Mouse (Mus musculus) midbrain, embryonic 16.5 days (tissue): ENCODE results near the gene Elk3. TPM values are rescaled to one million over a fixed set of nuclear protein-coding genes. Genes with fewer than 3 reads are reported as not detected.
A peak's percentile ranks its signal among the peaks of the same experiment; 100 is the strongest.

Source experiments
- ATAC-seq: fragments of 200-750 bp; cut with Nextera tagmentation; 2 replicates; pipeline ENCODE4 v1.8.0; 2017; ENCODE audit warnings: moderate TSS enrichment
- H3K27ac ChIP-seq: fragments of 300-500 bp; sonication (generic); 2 replicates; pipeline ENCODE4 v1.5.1; 2014; ENCODE audit warnings: mild to moderate bottlenecking, low read length, mixed read lengths
- H3K27me3 ChIP-seq: fragments of 300-500 bp; sonication (generic); 2 replicates; pipeline ENCODE4 v1.6.1; 2014; ENCODE audit warnings: low read depth, low read length, mixed read lengths; ENCODE audit not compliant: control insufficient read depth, insufficient read depth
- H3K36me3 ChIP-seq: fragments of 300-500 bp; sonication (generic); 2 replicates; pipeline ENCODE4 v1.6.1; 2014; ENCODE audit warnings: mild to moderate bottlenecking, low read length, moderate library complexity, mixed read lengths; ENCODE audit not compliant: control insufficient read depth, insufficient read depth
- H3K4me1 ChIP-seq: fragments of 300-500 bp; sonication (generic); 2 replicates; pipeline ENCODE4 v1.6.1; 2014; ENCODE audit warnings: mild to moderate bottlenecking, low read length, mixed read lengths; ENCODE audit not compliant: control insufficient read depth, insufficient read depth
- H3K4me2 ChIP-seq: fragments of 300-500 bp; sonication (generic); 2 replicates; pipeline ENCODE4 v1.6.1; 2014; ENCODE audit warnings: mild to moderate bottlenecking, low read length, mixed read lengths
- H3K4me3 ChIP-seq: fragments of 300-500 bp; sonication (generic); 2 replicates; pipeline ENCODE4 v1.5.1; 2014; ENCODE audit warnings: low read depth, mild to moderate bottlenecking, low read length, moderate library complexity, mixed read lengths
- H3K9ac ChIP-seq: fragments of 300-500 bp; sonication (generic); 2 replicates; pipeline ENCODE4 v1.6.1; 2014; ENCODE audit warnings: low read depth, low read length, mixed read lengths
- H3K9me3 ChIP-seq: fragments of 300-500 bp; sonication (generic); replicated peaks from 2 replicates; pipeline ENCODE4 v1.6.1; 2014; ENCODE audit warnings: mild to moderate bottlenecking, low read length, mixed read lengths; ENCODE audit not compliant: control insufficient read depth, poor library complexity, severe bottlenecking
- WGBS: fragments of 180-500 bp; shearing (Covaris S2); extraction: QIAGEN DNeasy Blood & Tissue Kit; methylation state at CpG from one replicate; pipeline ENCODE4 v1.1.7; 2014; 5-methylcytosine and 5-hydroxymethylcytosine counted together
- polyA plus RNA-seq: library from polyadenylated mRNA; unstranded; fragments of >200 nt; fragmentation: Nextera tagmentation; extraction: Ambion mirVana; gene quantifications from 2 replicates; pipeline ENCODE4 v1.2.1, GENCODE M21; 2015

Gene Elk3
- polyA plus RNA-seq, 1 experiment from 2014 or later = 6.4 TPM

DNA sequence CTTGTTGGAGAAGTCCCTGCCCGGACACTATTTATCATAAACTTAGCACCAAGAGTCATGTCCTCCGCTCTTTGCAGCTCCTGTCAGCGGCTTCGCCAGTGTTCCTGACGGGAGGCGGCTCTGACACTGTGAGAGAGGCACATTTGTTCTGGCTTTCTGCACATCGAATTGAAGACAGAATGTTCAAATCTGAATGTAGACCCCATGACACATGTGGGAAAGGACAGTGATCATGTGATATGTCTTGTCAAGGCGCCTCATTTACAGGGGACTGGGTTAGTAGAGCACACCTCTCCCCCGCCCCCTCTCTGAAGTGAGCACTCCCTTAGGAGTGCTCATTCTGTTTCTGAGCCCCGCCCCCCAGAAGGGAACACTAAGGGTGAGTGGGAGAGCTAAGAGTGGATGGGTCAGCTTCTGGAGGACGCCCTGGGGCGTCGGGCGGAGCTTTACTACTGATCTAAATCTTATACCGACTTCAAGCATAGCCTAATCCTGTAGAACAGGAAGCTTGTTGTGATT lies 48.9 kb downstream of the Elk3 start:
- 5% methylated on average over 15 of the region's 15 CpGs for WGBS
- peak overlapping the region; percentile 46 for H3K4me2 ChIP-seq
- H3K36me3 ChIP-seq = no peaks in the 10 kb centered on the region
- H3K4me3 ChIP-seq = peak overlapping the region; percentile 20
- peak overlapping the region; percentile 51; the same call in 1 of the 2 replicates for H3K27ac ChIP-seq
- no peaks in the 10 kb centered on the region for H3K9me3 ChIP-seq
- H3K27me3 ChIP-seq = no peaks in the 10 kb centered on the region
- peak overlapping the region; percentile 47; the same call in 1 of the 2 replicates for H3K9ac ChIP-seq
- ATAC-seq = peak; percentile 44; the same call in 1 of the 2 replicates
- peaks cover 31% of the 10 kb centered on the region for H3K4me1 ChIP-seq

DNA sequence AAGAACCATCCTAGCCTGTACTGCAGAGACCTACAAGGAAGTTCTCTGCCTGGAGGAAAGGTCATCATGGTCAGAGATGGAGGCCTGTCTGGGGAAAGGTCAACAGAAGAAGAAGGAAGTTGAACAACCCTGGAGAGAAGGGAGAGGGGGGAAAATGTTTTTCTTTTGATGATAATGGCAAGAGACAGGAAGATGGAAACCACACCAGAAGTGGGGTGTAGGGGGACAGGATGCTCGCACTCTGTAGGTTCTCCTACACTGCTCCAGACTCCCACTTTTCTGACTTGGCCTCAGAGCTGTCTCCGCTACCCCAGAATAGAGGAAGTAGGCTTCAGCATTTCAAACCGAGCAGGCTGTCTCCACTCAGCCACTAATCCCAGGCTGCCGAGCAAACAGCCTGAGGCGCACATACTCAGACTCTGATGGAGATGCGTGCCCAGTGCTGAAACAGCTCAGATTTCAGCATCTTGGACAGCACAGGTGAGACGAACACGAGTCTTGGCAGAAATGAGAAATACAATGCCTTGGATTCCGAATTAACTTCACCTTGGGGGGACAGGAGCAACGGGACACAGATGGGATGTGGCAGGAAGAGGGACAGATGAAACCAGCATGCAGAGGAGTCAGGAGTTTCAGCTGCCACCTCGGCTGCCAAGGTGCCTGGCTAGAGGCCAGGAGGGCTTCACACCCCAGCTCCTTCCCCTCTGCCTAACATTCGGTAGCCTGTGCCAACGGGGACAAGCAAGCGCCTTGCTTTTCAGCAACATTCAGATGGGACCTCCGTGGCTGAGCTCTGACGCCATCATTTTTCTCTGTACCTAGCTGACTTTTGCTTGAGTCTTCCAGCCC lies 49.6 kb downstream of the Elk3 start:
- Histone ChIP-seq H3K4me1 (peaks cover 31% of the 10 kb centered on the region), H3K36me3 (no peaks in the 10 kb centered on the region), H3K9me3 (no peaks in the 10 kb centered on the region), H3K4me3 (peak overlapping the region; percentile 20), H3K27ac (peak overlapping the region; percentile 51; the same call in 1 of the 2 replicates), H3K27me3 (no peaks in the 10 kb centered on the region), H3K4me2 (peak overlapping the region; percentile 46), H3K9ac (peak overlapping the region; percentile 47)
- ATAC-seq = peak; percentile 55
- WGBS = 15% methylated on average over 16 of the region's 16 CpGs

DNA sequence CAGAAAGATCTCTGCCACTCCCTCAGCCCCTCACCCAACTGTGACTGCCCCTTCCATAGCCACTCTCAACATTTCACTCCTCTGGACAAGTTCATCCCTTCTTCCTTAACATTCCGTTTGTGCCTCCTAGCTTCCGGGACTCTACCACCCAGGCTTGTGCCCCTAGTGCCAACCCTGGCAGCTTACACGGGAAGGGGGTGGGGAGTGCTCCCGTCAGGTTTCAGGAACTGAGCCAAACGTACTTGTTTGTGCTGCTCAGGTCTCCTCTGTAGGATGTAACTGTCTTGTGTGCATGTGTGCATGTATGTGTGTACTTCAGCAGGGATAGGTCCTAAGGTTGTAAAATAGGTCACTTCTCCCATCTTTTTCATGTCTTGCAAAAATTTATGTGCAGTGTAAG lies 51.1 kb downstream of the Elk3 start:
- H3K27ac ChIP-seq = no peak overlapping the region

DNA sequence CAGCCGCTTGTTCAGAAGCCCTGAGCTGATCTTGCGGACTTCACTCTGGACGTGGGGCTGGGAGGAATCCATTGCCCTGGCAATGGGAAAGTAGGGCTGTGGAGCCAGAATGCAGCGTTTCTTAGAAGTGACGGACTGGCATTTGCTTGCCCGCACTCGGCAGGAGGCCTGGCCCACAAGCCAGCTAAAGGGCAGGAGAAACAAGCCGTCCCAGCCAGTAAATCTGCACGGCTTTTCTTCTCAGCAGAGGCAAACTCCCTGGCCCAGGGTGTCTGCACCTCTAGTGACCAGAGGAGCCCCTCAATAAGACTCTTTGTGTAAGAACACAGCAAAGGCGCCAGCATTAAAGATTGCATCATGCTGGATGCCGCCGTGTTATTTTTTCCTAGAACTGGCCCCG lies 55.6 kb downstream of the Elk3 start:
- Histone ChIP-seq H3K27ac (peak overlapping the region; percentile 43; the same call in 1 of the 2 replicates), H3K9ac (no peak overlapping the region), H3K4me1 (peaks cover 10% of the 10 kb centered on the region), H3K4me2 (no peak overlapping the region), H3K36me3 (no peaks in the 10 kb centered on the region), H3K4me3 (no peak overlapping the region), H3K9me3 (no peaks in the 10 kb centered on the region), H3K27me3 (no peaks in the 10 kb centered on the region)
- ATAC-seq = peak; percentile 61
- 11% methylated on average over 13 of the region's 13 CpGs for WGBS

More for the DNA sequence above, 51.1 kb downstream of the Elk3 start:
- H3K4me1 ChIP-seq = peaks cover 38% of the 10 kb centered on the region
- H3K9me3 ChIP-seq = no peaks in the 10 kb centered on the region
- 75% methylated on average over 5 of the region's 5 CpGs for WGBS
- no peaks in the 10 kb centered on the region for H3K27me3 ChIP-seq
- H3K4me2 ChIP-seq = no peak overlapping the region
- no peak for ATAC-seq
- H3K36me3 ChIP-seq = no peaks in the 10 kb centered on the region
- H3K9ac ChIP-seq = no peak overlapping the region
- H3K4me3 ChIP-seq = no peak overlapping the region

DNA sequence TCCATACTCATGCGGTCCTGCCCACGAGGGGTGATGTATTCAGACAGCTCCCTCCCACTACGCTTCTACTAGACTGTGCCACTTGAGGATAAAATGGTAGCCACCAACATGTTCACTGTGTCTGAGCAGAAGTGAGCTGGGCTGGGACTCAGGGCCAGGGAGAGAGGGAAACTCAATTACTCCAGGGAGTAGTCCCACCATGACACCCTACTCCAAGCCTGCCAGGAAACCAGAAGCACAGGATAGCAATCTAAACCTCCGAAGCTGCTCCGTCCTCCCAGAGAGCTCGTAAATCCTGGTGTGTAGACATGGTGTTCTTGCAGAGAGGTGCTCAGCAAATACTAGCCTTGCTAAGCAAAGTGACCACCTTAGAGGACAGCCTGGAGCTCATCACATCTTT lies 57.8 kb downstream of the Elk3 start:
- H3K27ac ChIP-seq = no peak overlapping the region
- ATAC-seq = no peak
- WGBS = 95% methylated on average over 6 of the region's 6 CpGs

DNA sequence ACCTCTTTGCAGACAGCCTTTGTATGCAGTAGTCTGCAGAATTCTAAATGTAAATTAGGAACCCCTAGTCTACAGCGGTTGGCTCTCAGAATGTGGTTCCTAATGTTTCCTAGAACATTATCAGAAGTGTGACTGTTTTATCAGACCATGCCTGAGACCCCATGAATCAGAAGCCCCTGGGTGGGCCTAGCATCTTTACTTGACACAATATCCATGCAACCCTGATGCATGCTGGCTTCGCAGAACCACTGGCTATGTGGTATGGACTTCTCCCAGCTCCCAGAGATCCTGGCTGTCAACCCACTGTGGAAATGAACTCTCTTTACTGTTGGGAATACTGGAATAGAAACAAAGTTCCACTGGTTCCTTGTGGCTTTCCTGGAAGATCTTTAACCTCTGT lies 58.3 kb downstream of the Elk3 start:
- WGBS = 93% methylated on average over 2 of the region's 2 CpGs
- Histone ChIP-seq H3K27ac (no peak overlapping the region), H3K27me3 (no peaks in the 10 kb centered on the region), H3K9me3 (no peaks in the 10 kb centered on the region), H3K9ac (no peak overlapping the region), H3K36me3 (no peaks in the 10 kb centered on the region), H3K4me2 (no peak overlapping the region), H3K4me3 (no peak overlapping the region), H3K4me1 (peaks cover 10% of the 10 kb centered on the region)
- no peak for ATAC-seq

More for the DNA sequence above, 57.8 kb downstream of the Elk3 start:
- Histone ChIP-seq H3K9me3 (no peaks in the 10 kb centered on the region), H3K4me1 (peaks cover 10% of the 10 kb centered on the region), H3K9ac (no peak overlapping the region), H3K36me3 (no peaks in the 10 kb centered on the region), H3K27me3 (no peaks in the 10 kb centered on the region), H3K4me3 (no peak overlapping the region), H3K4me2 (no peak overlapping the region)

DNA sequence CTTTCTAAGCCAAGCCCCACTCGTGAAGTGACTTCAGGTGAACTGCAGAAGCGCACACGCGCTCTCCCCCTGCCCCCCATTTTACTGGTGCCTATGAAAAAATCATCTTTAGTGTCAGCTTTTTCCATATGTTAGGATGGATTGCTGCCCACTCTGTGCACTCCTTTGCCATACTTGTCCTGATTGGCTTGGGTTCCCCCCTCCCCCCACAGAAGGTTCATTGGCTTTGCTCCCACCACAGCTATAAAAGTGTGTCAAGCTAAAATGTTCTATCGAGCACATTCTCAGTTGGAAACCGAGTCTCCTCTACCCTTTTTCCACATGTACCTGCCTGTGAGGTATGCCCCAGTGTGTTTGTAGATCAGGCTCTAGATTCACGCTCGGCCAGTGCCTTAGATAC lies 59.5 kb downstream of the Elk3 start:
- H3K27me3 ChIP-seq = no peaks in the 10 kb centered on the region
- WGBS = 92% methylated on average over 8 of the region's 8 CpGs
- H3K36me3 ChIP-seq = no peaks in the 10 kb centered on the region
- H3K4me3 ChIP-seq = no peak overlapping the region
- H3K9ac ChIP-seq = no peak overlapping the region
- H3K4me1 ChIP-seq = peaks cover 12% of the 10 kb centered on the region
- H3K27ac ChIP-seq = no peak overlapping the region
- H3K9me3 ChIP-seq = no peaks in the 10 kb centered on the region
- H3K4me2 ChIP-seq = no peak overlapping the region
- no peak for ATAC-seq

DNA sequence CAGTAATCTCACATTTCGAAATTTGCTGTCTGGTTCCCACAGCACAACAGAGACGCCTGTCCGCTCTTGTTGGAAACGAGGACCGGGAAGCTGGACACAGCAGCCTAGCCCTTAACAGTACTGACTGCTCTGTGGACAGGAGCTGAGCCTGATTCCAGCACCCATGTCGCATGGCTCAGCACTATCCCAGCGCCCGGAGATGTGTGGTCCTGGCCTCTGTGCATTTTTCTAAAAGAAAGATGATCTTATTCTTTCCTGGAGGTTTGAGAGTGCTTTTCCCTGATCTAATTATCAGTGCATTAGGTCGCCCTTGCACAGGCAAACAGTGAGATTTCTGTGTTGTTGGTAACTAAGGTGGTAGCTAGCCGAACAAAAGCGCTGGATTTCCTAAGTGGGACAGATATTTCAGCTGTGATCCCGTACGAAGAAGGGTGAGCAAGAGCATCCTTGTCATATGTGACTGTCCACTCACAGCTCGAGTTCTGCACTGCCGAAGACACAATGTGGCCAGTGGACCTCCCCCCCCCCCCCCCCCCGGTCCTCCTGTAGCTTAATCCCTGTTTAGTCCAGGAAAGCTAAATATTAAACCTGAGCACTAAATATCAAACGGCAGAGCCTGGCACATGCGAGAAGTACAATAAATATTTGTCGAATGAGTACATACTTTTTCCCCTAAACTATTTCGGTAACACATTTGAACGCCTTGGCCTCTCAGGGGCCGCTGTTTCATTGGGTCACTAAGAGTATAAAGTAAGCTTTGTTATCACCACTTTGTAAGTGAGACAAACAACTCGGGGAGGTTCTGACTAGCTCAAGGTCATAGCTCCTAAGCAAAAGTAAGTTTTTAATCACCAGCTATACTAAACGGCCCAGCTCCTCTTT lies 60.3 kb downstream of the Elk3 start:
- Histone ChIP-seq H3K27ac (no peak overlapping the region), H3K4me3 (no peak overlapping the region), H3K4me2 (no peak overlapping the region), H3K9ac (no peak overlapping the region), H3K4me1 (peaks cover 12% of the 10 kb centered on the region), H3K9me3 (no peaks in the 10 kb centered on the region), H3K27me3 (no peaks in the 10 kb centered on the region), H3K36me3 (no peaks in the 10 kb centered on the region)
- 0 out of 2 replicates have a peak, but pooled peaks have one; percentile 34 for ATAC-seq
- 69% methylated on average over 24 of the region's 24 CpGs for WGBS
